Mouse (Mus musculus) telencephalon, adult 2 months (tissue): ENCODE measurements around the gene Slc6a16.
"Not testable (repeated sequence)": the region's sequence is repeated elsewhere in the genome, so short reads cannot be mapped to it uniquely, and the experiment has no call there.

ENCODE experiments used
- DNase-seq: peaks from one replicate; pipeline ENCODE4 v3.0.0-alpha.2; 2011; ENCODE audit warnings: low read depth, low spot score

Slc6a16 gene

DNA sequence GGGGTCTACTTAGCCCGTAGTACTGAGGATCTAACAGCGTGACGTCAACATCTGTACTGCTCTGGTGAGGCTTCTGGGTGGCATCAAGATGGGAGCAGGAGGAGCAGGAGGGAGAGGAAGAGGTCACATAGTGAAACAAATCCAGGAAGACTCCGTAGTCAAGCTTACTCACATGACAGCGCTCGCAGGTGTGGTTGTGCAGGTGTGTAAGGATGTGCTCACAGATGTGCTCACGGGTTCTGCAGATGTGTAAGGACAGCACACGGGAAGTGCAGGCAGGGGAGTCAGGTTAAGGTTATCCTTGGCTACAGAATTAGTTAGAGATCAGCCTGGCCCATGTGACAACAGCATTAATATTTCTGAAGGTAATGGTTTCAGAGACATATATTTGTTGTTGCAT lies 12.9 kb downstream of the Slc6a16 start:
- DNase-seq, result no peak

DNA sequence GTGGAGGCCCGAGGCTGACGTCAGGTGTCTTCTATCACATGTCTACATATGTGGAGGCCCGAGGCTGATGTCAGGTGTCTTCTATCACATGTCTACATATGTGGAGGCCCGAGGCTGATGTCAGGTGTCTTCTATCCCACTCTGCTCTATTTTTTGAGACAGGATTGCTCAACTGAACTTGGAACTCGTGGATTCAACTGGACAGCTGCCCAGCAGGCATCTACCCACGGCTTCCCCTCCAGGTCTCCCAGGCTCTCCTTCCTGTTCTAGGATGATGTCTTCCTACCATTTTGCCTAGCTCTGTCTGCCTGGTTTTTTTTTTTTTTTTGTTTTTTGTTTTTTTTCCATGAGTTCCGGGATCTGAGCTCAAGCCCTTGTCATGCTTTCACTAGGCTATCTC lies 14.9 kb downstream of the Slc6a16 start:
- not testable (repeated sequence) for DNase-seq

DNA sequence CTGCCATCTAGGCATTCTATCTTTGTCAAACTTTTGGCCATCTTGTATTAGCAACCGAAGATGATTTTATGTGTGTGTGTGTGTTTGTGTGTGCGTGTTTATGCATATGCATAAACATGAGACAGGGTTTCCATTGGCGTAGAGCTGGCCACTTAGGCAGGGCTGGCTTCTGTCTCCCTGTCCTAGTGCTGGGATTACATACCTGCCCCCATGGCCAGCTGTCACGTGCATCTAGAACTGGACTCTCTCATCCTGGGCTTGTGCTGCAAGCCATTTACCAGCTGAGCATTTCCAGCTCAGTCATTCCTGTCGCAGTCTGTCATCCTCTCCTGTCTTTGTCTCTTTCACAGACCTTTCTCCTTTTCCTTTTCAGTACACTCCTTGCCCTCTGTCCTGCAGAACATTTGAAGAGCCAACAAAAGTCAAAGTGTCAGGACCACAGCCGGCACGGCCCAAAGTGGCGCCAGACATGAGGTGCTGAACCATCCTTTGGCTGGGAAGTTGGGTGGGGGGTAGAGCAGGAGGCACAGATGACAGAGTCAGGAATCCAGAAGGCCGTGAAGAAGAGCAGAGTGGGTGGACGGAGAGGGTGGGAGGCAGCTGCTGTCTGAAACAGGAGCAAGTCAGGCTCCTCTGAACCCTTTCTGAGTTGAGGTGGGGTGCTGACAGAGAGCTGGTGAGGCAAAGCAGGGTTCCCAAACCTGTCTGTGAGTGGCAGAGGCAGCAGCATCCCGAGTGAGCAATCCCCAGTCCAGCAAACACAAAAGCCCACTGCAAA lies 16.4 kb downstream of the Slc6a16 start:
- peak; percentile 50 for DNase-seq

DNA sequence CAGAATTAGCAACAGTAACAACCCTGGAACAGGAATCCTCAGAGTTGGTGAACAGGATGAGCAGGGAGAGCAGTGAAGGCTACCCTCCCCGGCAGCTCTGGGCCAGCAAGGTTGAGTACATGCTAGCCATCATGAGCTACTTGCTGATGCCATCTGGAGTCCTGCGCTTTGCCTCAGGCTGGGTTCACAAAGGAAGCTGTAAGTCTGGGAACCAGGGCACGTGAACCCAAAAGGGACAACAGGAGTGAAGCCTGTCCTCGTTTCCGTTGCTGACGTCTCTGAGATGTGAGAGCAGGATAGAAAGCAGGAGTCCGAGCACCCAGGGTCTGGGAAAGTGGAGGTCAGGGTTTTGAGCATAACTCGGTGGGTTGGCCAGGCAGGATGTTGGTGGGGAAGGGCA lies 18.4 kb downstream of the Slc6a16 start:
- DNase-seq, result no peak

DNA sequence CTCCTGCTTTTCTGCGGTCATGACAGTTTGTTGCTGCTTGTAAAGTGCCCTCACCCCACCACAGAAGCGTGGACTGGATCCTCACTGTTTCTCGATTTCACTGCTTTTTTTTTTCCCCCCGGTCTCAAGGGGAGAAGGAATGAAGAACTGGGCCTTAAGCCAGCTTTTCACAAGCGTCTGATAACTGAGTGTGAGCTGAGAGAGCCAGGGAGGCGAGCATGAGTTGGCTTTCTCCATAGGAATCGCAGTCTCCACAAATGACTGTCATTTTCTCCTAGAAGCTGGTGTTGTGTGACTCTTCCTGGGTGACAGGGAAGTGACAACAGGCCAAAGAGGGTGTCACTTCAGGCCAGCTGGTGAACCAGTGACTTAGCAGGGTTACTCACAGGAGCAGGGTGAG lies 21.4 kb downstream of the Slc6a16 start:
- no peak for DNase-seq

DNA sequence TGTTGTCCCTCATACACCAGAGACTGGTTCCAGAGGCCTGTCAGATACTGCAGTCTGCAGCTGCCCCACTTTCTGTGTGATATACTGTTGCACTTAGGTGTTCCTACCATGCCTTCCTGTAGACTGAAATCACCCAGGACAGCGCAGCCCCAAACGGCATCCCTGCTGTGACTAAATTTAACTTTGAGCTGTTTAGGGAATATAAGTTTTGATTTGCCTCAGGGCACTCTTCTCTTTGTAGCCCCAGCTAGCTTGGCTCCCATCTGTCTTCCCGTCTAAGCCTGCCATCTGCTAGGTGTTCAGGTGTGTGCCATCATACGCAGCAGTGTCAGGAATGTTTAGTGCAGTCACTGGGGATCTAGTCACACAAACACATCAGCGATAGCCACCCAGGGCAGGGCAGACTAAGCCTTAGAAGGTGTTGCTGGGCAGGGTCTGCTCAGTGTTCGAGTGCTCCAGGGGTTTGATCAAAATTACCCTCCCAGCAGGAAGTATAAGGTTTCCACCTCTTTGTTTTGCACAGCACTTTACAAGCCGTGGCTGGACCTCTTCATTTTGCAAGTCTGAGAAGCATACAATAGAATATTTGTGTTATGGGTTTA lies 22.2 kb downstream of the Slc6a16 start:
- no peak for DNase-seq

DNA sequence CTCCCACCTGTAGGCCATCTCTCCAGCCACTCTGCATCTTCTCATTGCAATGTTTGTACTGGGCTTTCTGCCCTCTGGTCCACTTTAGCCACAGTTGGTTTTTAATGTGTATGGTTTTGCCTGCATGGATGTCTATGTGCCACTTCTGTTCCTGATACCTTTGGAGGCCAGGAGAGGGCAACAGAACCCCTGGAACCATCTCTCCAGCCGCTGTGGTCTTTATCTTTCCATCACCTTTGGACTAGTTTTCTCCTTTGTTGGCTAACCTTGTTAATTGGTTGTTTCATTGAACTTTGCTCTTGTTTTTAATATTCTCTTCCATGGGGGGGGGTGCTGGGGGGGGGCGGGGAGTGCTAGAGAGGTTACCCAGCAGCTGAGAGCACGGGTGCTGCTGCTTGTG lies 23.5 kb downstream of the Slc6a16 start:
- no peak for DNase-seq

DNA sequence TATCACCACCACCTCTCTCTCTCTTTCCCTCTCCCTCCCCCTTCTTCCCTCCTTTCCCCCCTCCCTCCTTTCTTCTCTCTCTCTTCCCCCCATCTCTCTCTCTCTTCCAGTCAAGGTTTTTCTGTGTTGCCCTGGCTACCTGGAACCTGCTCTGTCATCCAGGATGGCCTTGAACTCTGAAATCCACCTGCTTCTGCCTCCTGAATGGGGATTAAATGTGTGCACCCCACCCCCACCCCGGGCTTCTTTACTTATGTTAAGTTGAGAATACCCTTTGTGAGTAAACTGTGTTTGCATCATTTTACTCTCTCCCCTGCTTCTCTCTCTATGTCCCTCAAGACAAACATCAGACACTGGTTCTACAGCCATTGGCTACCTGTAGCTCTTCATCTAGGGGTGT lies 24.6 kb downstream of the Slc6a16 start:
- no peak for DNase-seq

DNA sequence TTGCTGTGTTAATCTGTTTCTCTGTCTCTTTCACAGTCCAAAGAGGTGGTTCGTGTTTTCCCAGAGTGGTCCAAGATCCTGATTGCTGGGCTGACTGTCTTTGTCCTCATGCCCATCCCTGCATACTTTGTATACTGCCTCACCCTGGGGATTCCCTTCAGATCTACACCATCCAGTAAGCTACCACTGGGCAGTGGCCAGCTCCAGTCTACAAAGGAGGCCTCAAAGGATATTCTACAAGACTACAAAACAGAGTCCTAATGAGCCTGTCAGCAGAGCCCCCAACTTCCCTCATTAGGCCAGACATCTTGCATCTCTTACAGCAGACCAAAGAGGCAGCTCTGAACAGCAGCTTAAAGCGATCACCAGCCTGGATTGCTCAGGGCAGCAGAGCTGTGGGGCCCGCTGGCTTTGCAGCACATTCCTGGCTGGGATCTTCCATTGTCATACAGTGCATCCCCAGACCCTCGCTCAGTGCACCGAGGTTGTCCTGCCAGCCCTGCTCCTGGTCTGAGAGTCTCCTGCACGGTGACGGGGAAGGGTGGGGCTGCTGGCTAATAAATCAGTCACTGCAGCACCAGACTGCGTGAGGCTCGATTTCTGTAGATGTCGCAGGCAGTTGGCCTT lies 32.0 kb downstream of the Slc6a16 start:
- DNase-seq, result no peak

DNA sequence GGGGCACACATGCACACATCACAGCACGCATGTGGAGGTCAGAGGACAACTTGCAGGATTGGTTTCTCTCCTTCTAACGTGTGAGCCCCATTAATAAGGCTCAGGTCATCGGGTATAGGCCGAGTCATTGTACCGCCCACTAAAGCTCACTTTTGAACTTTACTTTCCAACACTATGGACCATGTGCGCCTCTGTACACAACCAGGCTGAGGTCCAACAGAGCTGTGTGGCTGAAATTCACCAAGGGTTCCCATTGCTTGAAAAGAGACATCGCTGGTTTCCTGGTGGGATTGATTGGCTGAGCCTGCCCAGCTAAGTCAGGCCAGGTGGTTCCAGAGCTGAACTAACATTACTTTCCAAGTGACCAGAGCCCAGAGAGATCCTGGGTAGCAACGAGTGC lies 32.8 kb downstream of the Slc6a16 start:
- DNase-seq, result no peak

DNA sequence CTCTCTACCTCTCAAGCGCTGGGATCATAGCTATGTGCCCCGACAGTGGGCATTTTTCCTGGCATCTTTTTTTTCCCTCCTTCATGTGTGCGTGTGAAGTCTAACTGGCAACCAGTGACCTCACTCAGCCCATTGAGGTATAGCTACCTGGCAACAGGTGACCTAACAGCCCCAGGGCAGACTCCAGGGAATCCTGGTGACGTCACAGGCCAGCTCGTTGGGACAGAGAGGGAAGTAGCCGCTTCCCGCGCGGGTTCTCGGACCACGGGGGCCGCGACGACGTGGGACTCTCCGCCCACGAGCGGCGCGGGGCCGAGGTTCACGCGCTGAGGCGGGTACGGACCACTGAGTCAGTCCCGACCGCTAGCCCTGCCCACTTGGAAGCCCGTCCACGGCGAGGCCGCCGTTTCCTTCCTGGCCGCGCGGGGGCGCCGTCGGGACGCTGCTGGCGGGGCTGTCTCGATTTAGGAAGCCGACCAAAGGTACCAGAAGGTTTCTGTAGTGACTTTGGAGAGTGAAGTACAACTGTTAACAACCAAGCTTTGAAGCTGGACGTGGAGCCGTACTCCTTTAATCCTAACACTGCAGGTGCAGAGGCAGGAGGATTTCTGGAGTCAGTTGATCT lies 36.4 kb downstream of the Slc6a16 start, which contains the start of gene Slc6a21:
Gene Slc6a21 (plus strand): TSS at position 378 of the 625 bp plus-strand sequence.
- DNase-seq, result no peak

DNA sequence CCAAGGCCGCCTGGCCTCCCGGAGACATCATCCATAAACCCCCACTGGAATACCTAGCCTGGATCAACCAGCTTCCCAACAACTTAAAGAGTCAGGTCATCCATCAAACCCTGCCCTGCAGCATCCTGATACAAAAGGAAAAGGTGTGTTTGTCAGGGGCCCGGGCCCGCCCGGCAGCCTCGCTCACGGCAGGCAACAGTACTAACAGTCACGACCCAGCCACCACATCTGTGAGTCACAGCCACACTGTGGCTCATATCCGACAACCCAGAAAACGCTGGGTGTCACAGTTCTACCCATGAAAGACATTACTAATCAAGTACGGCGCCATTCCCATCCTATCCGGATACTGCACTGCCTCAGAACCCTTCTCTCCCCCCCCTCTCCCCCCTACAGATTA lies 45.6 kb downstream of the Slc6a16 start:
- no peak for DNase-seq

DNA sequence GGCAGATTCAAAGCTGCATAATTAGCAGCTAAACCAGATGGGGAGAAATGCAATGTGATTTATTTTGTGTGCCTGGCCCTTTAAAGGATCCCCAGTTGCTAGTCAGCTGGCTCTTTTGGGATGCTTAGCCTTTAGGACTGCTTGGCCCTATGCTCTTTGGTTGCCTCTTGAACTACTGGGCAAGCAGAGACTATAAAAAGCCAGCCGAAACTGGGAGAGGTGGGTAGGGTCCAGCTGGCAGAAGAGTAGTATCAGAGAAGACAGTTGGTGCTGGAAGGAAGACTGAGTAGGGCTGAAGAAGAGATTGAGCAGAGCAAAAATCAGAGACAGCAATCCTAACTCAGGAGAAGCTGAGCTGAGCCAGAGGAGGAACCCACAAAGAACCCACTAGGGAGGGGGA lies 55.7 kb downstream of the Slc6a16 start:
- DNase-seq, result no peak

DNA sequence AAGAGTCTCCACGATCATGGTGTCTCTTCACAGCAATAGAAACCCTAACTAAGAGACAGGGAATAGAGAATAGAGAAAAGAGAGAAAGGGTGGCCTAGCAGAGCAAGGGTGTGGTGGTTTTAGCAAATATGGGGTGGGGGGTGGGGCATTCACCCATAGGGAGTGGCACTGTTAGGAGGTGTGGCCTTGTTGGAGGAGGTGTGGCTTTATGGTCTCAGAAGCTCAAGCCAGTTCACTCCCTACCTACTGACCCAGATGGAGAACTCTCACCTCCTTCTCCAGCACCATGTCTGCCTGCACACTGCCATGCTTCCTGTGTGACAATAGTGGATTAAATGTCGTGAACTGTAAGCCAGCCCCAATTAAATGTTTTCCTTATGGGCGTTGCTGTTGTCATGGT lies 56.7 kb downstream of the Slc6a16 start:
- DNase-seq, result no peak

DNA sequence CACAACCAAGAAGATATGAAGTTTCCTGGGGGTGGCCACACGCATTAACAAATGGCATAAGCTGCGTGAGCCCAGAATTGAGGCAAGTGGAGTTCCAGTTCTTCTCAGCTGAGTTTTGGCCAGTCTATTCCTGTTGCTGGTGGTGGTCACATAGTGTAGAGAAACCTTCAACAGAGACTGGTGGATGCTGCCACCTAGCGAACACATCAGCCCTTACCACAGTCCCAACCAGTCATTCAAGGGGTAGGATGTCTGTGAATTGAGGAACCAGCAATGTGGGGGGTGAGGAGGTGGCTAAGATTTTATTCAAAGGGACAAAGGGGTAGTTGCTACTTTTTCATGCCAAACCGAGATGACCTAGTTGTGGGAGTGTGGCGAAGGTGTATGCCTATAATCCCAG lies 58.9 kb downstream of the Slc6a16 start:
- DNase-seq, result peak; percentile 79

DNA sequence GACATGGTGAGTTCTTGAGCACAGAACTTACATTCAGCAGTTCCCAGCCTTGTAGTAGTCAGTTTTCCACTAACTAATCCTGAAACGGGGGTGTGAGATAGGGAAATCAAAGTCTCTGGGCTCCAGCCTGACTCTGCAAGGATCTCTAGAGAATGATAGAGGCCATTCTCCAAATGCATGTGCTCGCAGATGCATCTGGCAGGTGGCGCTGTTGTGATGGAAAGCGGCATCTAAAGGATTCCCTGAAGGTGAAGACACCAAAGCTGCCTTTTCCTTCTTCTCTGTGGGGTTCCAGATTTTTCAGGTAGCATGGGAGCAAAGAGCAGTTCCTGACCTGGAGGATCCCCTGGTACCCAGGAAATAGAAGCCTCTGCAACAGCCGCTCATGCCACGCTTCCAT lies 59.4 kb downstream of the Slc6a16 start:
- peak; percentile 65 for DNase-seq

DNA sequence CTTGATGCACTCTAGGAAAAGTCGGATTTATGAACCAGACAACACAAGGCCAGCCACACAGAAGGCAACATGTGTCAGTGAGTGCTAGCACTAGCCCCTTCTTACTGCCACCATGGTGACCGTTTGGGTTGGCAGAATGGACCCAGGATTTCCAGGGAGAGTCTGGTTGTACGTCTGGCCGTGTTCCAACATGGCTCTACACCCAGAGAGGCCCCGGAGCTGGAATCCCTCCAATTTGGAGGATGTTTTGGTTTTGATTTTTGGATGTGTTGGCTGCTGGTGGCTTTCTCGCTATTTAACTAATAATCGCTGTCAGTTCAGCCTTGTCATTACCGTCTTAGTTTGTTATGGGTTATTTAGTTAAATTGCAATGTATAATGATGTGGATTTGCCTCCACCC lies 61.7 kb downstream of the Slc6a16 start:
- no peak for DNase-seq

DNA sequence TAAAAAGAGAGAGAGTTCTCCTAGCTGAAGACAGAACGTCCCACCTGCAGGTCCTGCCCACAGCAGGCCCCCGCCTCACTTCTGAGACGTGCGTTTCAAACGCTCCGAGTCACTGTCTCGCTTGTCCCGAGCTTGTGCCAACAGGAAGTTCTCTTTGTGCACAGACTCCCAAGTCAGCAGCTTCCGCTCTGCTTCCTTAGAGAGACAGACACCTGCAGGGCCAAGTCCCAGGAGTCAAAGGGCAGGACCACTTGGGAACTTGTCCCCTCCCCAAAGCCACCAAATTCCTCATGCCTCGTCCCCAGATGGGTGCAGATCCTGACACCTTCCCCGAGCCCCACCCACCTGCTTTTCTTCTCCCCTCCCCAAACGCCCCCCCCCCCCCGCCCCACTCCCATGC lies 64.0 kb downstream of the Slc6a16 start:
- no peak for DNase-seq

DNA sequence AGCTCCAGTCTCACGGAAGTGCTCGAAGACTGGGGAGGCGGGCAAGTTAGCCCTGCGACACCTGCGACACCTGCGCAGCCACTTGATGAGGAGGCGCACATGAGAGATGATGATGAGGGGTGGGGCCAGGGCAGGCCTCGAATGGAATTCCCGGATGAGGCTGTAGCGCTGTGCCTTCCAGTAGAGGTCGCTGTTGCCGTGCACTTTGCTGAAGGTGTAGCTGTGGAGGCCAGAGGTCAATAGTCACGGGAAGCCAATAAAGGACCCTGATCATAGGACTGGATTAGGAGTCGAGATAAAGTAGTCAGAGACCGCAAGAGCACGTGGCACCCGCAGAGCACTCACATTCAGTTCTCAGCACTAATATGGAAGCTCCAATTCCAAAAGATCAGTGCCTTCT lies 64.4 kb downstream of the Slc6a16 start:
- no peak for DNase-seq

DNA sequence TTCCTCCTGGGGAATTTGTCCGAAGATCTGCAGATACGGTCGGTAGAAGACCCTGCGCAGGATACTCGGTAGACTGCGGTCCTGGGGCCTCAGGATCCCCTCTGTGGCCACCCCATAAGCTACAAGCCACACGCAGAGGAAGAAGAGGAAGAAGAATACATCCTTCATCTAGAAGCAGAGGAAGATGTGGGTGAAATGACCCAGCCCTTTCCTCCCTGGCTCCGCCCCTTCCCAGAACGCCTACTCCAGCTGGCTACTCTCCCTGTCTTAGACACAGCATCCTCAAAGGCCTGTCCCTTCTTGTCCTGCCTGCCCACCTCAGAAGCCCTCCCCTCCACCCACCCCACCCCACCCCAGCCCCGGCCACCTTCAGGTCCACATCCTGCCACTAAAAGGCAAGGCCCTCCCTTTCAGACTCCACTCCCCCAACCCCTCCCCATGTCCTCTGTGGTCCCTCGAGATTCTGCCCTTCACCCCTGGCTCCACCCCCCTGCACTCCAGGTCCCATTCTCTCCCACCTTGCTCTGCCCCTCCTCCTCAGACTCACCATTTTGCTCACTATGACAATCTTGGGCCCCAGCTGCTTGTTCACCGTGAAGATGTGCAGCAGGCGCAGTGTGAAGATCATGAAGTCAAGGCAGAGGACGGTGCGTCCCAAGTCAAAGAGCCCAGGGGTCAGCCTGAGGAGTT lies 67.8 kb downstream of the Slc6a16 start:
- no peak for DNase-seq

DNA sequence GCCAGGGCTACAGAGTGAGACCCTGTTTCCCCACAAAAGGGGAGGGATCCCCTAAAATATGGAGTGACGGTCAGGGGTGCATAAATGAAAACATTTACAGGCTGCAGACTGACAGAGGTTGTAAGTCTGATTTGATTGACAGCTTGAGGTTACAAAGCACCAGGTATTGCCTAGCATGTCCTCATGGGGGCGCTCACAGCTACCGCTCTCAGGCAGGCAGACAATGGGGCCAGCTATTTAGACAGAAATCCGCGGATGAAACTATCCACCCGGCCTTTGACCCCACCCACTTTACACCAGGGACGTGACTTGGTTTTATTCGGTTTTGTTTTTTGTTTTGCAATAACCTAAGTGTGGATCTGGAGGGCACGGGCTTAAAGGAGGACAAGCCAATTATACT lies 68.6 kb downstream of the Slc6a16 start:
- DNase-seq, result no peak

DNA sequence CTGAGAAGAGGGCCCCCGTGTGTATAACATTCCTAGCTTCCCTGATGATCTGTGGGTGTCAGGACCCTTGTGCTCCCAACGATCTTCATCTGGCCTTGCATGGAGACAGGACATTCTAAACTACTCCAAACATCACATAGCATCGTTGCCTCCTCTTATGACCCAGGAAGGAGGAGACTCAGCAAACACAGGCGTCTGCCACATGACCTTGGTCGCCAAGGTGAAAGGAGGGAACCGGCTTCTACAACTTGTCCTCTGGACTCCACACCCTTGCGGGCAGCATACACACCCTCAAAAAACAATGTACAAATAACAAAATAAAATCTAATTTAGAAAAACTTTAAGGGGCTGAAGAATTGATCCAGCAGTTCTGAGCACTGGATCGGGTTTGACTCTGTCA lies 71.1 kb downstream of the Slc6a16 start:
- no peak for DNase-seq
